Mouse (Mus musculus): Measurements from ENCODE around the gene A430033K04Rik. TPM values are rescaled to one million over a fixed set of nuclear protein-coding genes. Genes with fewer than 3 reads are reported as not detected.

The A430033K04Rik gene
- polyA plus RNA-seq, 1 experiment, result 1.3 TPM

Other genes with a start within 250 kb of the A430033K04Rik start
- 2.1 TPM for gene Zfp157, start 181.4 kb upstream of the A430033K04Rik start, polyA plus RNA-seq (2012; fragmentation: generic; extraction: Trizol)
- not detected for gene 1700123K08Rik, start 58.1 kb upstream of the A430033K04Rik start, polyA plus RNA-seq (2012; fragmentation: generic; extraction: Trizol)
- 5.7 TPM for gene Zfp68, start 3.1 kb upstream of the A430033K04Rik start, polyA plus RNA-seq (2012; fragmentation: generic; extraction: Trizol)
- 37.5 TPM for gene Fam20c, start 131.7 kb downstream of the A430033K04Rik start, polyA plus RNA-seq (2012; fragmentation: generic; extraction: Trizol)
- gene Gm5294, start 197.2 kb downstream of the A430033K04Rik start, polyA plus RNA-seq (2012; fragmentation: generic; extraction: Trizol), result not detected